8 mouse cellular contexts compared by ENCODE assay signal in the genomic region with DNA sequence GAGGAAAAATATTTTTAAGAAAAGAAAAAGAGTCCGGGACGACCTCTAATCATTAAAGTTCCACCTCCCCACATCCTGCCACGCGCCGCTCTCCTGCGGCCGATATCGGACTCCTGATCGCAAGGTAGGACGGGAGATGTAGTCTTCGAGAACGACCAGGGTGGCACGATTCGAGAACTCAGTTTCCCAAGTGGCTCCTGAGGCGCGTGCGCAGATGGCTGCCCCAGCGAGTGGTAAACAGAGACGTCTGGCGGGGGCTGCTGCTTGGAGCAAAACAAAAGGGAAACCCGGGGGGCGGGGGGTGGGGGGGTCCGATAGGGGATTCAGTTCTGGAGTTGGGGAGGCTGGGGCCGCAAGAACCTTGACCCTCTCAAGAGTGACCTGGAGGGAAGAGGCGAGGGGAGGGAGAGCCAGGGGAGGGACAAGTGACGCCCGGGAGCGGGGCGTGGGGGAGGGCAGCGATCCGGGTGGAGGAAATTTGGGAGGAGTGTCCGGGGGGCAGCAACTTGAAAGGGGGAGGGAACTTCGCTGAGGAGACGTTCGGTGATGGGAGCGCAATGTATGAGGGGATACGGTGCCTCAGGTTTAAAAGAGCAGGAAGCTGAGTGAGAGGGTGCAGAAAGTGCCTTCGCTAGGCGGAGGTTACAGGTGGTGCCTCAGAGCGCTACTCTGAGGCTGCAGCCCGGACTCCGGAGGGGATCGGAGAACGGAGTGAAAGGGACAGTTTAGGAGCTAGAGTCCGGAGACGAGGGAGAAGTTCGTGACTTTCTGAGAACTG. TPM values are rescaled to one million over a fixed set of nuclear protein-coding genes. Genes with fewer than 3 reads are reported as not detected.
DNase-seq lines count a peak whose midpoint lies in the region; ATAC-seq and TF ChIP-seq lines count a peak whose summit lies in the region.

A gene (plus strand): TSS at position 577 of the 778 bp plus-strand sequence.

- no peak for TF ChIP-seq POLR2A in bone marrow macrophage, adult 2 months (IDR thresholded peaks at IDR 0.05; ENCODE audit: borderline replicate concordance, low read depth, low read length)
- TF ChIP-seq POLR2A in embryonic fibroblast, embryonic 13.5 days (IDR thresholded peaks at IDR 0.05; ENCODE audit: low read depth, low read length), result peak; percentile 82

- peak; percentile 90 for ATAC-seq in kidney, embryonic 14.5 days (ENCODE audit: low FRiP score, low TSS enrichment)
- ATAC-seq in limb, embryonic 15.5 days (ENCODE audit: insufficient number of reproducible peaks, low FRiP score, low TSS enrichment, low read depth), result peak; percentile 90
- peak; percentile 94 for ATAC-seq in monocyte, adult 5-6 weeks (replicated peaks; ENCODE audit: insufficient number of reproducible peaks, low FRiP score, low TSS enrichment, poor library complexity, severe bottlenecking)

- peak within 1 kb of the TSS; percentile 60 for H3K4me2 ChIP-seq in kidney, embryonic 14.5 days (replicated peaks; ENCODE audit: low read depth, low read length)
- peak within 1 kb of the TSS; percentile 50 for H3K4me2 ChIP-seq in limb, embryonic 15.5 days

- TF ChIP-seq CTCF in bone marrow macrophage, adult 2 months (IDR thresholded peaks at IDR 0.05; ENCODE audit: low read depth, low read length), result no peak
- no peak for TF ChIP-seq CTCF in embryonic fibroblast, embryonic 13.5 days (IDR thresholded peaks at IDR 0.05; ENCODE audit: borderline replicate concordance, insufficient read depth, low read length)

- no peaks in the 10 kb centered on the region for H3K27me3 ChIP-seq in kidney, embryonic 14.5 days (ENCODE audit: control insufficient read depth, insufficient read depth, low read length)
- no peaks in the 10 kb centered on the region for H3K27me3 ChIP-seq in limb, embryonic 15.5 days

- WGBS in kidney, embryonic 14.5 days, result 26% methylated on average over 47 of the region's 47 CpGs
- 18% methylated on average over 46 of the region's 47 CpGs for WGBS in limb, embryonic 15.5 days

- peak within 1 kb of the TSS; percentile 45 for H3K27ac ChIP-seq in bone marrow macrophage, adult 2 months (ENCODE audit: insufficient read depth, low read depth, low read length)
- peak within 1 kb of the TSS; percentile 46; the same call in 1 of the 2 replicates for H3K27ac ChIP-seq in embryonic fibroblast, embryonic 13.5 days (ENCODE audit: insufficient read depth, low read length)
- peak within 1 kb of the TSS; percentile 42; the same call in 1 of the 2 replicates for H3K27ac ChIP-seq in kidney, embryonic 14.5 days (ENCODE audit: low read depth, low read length)
- H3K27ac ChIP-seq in limb, embryonic 15.5 days, result peak within 1 kb of the TSS; percentile 81

- H3K4me3 ChIP-seq in bone marrow macrophage, adult 2 months (ENCODE audit: insufficient read depth, low read length), result peak within 1 kb of the TSS; percentile 75
- H3K4me3 ChIP-seq in embryonic fibroblast, embryonic 13.5 days (ENCODE audit: insufficient read depth, low read length), result peak within 1 kb of the TSS; percentile 64
- H3K4me3 ChIP-seq in kidney, embryonic 14.5 days (ENCODE audit: low read length), result peak within 1 kb of the TSS; percentile 53
- H3K4me3 ChIP-seq in limb, embryonic 15.5 days, result peak within 1 kb of the TSS; percentile 55

- peak within 1 kb of the TSS; percentile 70 for H3K9ac ChIP-seq in kidney, embryonic 14.5 days (ENCODE audit: low read depth, low read length)
- peak within 1 kb of the TSS; percentile 55 for H3K9ac ChIP-seq in limb, embryonic 15.5 days

- H3K4me1 ChIP-seq in bone marrow macrophage, adult 2 months (ENCODE audit: control insufficient read depth, insufficient read depth, low read length), result peaks cover 7% of the 10 kb centered on the region
- H3K4me1 ChIP-seq in embryonic fibroblast, embryonic 13.5 days (ENCODE audit: control insufficient read depth, insufficient read depth, low read length), result no peaks in the 10 kb centered on the region
- no peaks in the 10 kb centered on the region for H3K4me1 ChIP-seq in kidney, embryonic 14.5 days (ENCODE audit: control insufficient read depth, insufficient read depth, low read length)
- peaks cover 11% of the 10 kb centered on the region for H3K4me1 ChIP-seq in limb, embryonic 15.5 days

- peaks cover 5% of the 10 kb centered on the region; the same call in 1 of the 2 replicates for H3K36me3 ChIP-seq in kidney, embryonic 14.5 days (ENCODE audit: control insufficient read depth, insufficient read depth, low read length)
- H3K36me3 ChIP-seq in limb, embryonic 15.5 days, result no peaks in the 10 kb centered on the region

- H3K9me3 ChIP-seq in kidney, embryonic 14.5 days (ENCODE audit: control insufficient read depth, low read length), result no peaks in the 10 kb centered on the region; the same call in 1 of the 2 replicates
- no peaks in the 10 kb centered on the region for H3K9me3 ChIP-seq in limb, embryonic 15.5 days

- peak; percentile 88 for DNase-seq in A20 (ENCODE audit: low read depth, low spot score)
- peak; percentile 89 to 90 for DNase-seq in heart, adult 9 months (ENCODE audit: low spot score in 2 of 2)
- peak; percentile 84 to 91 for DNase-seq in spleen, postnatal 4 days (ENCODE audit: low spot score in 2 of 2)

RNA-seq across cellular contexts. Expression of the gene that starts here (rescaled TPM):
- polyA plus RNA-seq in bone marrow macrophage, adult 2 months (2012; ENCODE audit: insufficient read depth, insufficient read length, missing spikeins), result 27.9 and 29.2 TPM in 2 replicates
- polyA plus RNA-seq in embryonic fibroblast, embryonic 13.5 days (2011; ENCODE audit: insufficient read length, low read depth, missing spikeins), result 12.8 and 15.3 TPM in 2 replicates
- polyA plus RNA-seq in kidney, embryonic 14.5 days (2014; fragmentation: Nextera tagmentation; extraction: Ambion mirVana), result 3.9 and 6.3 TPM in 2 replicates
- 3.7 and 4.0 TPM in 2 replicates for polyA plus RNA-seq in limb, embryonic 15.5 days (2015; fragmentation: Nextera tagmentation; extraction: Ambion mirVana)
- 14.0 to 20.8 TPM (median 14.5 TPM) in 3 replicates for total RNA-seq in monocyte, adult 5-6 weeks (2017)

Comparison
In these comparisons a context has a peak if more than half of its experiments do, and no peak if none do; other contexts are left out.
1. Peak in every context shown above with its lines: DNase-seq, ATAC-seq, H3K4me3 ChIP-seq and H3K27ac ChIP-seq.